Mouse (Mus musculus): Measurements from ENCODE around the gene Sfxn4.

The Sfxn4 gene

DNA sequence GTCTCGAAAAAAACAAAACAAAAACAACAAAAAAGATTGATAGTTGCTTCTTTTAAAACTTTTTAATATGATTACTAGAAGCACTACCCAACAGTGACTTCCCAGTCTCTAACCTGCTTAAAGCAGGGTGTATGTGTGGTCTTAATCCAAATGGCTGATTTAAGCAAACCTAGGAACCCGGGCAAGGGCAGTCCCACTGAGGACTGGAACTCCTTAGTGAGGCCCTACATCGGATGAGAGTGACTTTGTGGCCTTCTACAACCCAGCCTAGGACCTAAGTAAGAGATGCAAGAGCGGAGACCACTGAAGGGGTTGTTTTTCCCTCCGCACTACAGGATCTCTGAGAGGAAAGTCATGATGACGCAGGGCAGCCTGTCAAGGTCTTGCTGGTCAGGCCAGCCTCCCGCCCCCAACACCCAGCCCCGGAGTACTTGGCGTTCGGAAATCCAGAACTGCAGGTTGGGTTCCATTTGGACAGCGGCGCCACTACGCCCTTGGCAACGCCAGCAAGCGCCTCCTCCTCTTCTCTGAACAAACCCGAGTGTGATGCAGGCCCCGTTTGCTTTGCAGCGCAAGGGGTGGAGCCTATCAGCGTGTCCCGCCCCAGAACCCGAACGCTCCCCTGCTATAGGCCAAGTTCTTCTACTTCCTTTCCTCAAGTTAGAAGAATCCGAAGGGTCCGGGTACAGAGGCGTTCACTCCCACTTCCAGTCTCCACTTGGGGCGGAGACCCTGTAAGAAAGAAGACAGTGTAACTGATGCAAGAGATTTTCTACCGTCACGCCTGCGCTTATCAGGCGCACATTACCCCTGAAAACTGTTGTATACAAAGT, at the start of gene Sfxn4:
Sfxn4 (minus strand) TSS at position 612 of the 833 bp plus-strand sequence.
- POLR2A ChIA-PET, result interaction anchor here in 2 of 4 experiments (1.0 to 1.1 kb wide), 5 partner anchors 10 to 49 kb away, joined by 3 to 7 read pairs (median 3); partner anchors contain the start of gene Prdx3 (in 1 of the 2)

DNA sequence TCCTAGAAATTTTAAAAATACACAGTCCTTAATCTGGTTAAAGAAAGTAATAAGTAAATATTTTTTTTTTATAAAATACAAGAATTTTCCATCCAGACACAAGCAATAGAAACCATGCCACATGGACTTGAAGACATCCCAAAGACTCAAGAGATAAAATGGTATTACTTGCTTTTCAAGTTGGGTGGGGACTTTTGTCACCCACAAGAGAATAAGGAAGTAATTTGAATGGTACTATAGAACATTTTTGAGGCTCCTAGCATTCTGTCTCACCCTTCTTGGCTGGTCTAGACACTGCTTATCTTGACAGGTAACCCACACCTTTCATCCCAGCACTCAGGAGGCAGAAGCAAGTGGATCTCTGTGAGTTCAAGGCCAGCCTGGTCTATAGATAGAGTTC, 49.0 kb upstream of the Sfxn4 start:
- CTCF ChIA-PET, result no interaction called here
- POLR2A ChIA-PET, result no interaction called here

More for the DNA sequence above, at the start of gene Sfxn4:
- CTCF ChIA-PET, result no interaction called here

DNA sequence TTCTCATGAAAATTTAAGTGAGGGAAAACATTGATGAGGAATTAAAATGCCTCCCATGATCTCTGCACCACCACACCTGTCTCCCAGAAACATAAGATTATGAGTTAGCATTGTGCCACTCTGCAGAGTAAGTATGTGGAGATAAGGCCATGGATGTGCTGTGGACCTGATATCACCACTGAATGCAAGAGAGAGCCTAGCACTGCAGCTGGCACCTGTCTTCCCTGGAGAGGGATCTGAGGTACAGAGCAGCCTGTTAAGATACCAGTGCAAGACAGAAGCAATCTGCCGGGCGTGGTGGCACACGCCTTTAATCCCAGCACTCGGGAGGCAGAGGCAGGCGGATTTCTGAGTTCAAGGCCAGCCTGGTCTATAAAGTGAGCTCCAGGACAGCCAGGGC, 44.2 kb upstream of the Sfxn4 start:
- ChIA-PET CTCF (no interaction called here), POLR2A (interaction anchor here in 1 of 4 experiments (1.1 to 1.8 kb wide), 4 partner anchors 13 to 79 kb away, joined by 3 to 4 read pairs (median 4); partner anchors contain the start of gene Grk5)

DNA sequence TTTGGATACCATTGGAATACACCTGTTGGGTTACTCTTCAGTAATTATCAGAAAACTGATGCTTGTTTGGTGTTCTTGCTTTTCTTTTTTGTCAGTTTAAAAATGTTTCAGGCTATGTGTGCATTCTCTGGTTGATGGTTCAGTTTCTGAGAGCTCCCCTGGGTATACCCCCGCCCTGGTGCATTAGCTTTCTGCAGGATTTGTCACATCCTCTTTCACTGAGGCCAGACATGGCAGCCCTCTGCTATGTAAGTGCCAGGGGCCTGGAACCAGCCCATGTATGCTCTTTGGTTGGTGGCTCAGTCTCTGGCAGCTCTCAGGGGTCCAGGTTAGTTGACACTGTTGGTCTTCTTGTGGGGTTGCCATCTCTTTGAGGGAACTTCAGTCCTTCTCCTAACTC, 42.7 kb upstream of the Sfxn4 start:
- ChIA-PET CTCF (interaction anchor here in 2 of 4 experiments (0.6 to 1.3 kb wide), 4 partner anchors 12 to 180 kb away, joined by 3 to 4 read pairs (median 3); no protein-coding TSS in a partner anchor), POLR2A (no interaction called here)

DNA sequence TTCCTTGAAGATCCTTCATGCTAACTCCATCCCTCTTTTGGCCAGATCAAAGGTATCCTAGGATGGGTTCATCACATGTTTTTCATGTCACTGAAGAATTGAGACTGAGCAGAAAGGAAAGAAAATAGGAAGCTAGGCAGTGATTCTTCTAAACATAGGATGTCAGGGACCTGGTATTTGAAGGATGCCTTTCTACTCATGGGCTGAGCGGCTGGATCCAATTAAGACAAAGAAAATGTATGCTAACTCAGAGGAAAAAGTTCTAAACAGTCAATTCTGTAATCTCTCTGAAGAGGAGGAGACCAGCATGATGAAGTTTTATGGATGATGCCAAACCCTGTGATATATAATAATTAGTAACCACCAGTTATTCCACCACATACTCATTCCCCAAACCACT, 41.9 kb upstream of the Sfxn4 start:
- POLR2A ChIA-PET, result no interaction called here
- CTCF ChIA-PET, result interaction anchor here in 1 of 4 experiments (1.2 kb wide), 1 partner anchor 11 kb away, joined by 4 read pairs; no protein-coding TSS in a partner anchor

DNA sequence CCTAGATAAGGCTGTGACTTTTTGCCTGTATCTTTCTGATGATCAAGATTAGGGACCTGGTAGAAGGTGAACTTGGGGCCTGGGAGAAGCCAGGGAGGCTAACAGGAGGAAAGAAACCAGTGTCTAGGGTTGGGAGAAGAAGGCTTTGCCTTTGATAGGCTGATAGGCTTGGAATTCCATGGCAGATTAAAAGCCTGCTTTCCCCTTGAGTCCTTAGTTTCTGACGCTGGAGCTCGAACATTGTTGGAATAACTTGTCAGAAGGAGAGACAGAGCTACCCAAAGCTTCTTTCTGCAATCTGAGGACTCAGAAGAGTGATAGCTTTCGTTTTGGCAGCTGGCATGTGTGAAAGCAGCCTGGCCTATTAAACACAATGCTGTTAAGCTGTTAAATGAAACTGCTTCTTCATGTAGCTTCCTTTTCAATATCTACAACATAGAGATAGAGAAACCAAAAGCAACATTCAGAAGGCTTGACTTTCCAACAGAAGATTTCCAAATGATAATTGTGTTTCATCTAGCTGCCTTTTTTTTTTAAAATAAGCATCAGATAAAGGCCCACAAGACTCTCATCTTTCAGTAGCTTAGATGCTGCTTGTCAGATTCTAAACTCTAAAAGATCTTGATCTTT, 34.1 kb upstream of the Sfxn4 start:
- ChIA-PET CTCF (no interaction called here), POLR2A (interaction anchor here in 2 of 4 experiments (0.8 to 1.0 kb wide), 3 partner anchors 21 to 315 kb away, joined by 3 to 4 read pairs (median 3); partner anchors contain the start of genes Cacul1 (in 1 of the 2) and Prdx3 (in 1 of the 2))

DNA sequence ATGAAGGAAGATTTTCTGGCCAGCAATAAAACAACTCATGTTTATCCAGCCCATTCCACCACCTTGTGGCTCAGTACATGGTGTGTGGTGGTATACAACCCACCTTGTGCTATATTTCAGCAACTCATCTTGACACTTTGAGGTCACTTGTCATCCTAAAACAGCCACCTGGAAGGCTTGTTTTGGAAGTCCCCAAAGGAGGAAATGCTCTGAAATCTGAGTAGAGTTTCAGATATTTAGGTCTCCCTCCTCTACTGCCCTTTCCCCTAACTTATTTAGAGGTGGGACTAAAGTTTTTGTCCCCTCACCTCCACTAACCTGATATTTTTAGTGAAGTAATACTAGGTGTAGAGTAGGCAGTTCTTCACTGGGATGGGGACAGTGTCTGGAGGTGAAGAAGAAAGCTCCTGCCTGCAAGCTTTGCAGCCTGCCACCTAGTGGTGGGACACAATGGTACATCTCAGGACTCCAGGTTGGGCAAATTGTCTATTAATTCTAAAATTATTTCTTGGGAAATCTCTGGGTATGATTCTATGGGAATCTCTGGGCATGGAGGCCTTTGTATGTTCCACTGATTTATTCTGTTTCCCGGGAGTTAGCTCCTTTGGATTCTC, 30.8 kb upstream of the Sfxn4 start:
- ChIA-PET POLR2A (interaction anchor here in 2 of 4 experiments (1.0 to 1.1 kb wide), 2 partner anchors 14 to 614 kb away, joined by 3 read pairs; no protein-coding TSS in a partner anchor), CTCF (interaction anchor here (0.5 to 1.4 kb wide), 28 partner anchors 9 to 460 kb away, joined by 3 to 20 read pairs (median 4); partner anchors contain the start of gene Prdx3 (in 1 of the 4))

DNA sequence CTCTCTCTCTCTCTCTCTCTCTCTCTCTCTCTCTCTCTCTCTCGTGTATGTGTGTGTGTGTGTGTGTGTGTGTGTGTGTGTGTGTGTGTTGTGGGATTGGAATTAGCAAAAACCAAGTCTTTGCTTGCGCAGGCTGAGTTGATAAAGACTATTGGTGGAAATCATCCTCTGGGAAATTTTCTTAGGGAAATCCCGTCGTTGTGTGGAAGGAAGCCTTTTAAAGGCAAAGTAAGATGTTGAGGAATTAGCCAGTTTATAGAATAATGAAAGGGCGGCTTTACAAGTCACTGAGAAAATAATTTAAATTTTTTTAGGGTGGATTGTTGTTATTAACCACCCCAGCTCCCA, 29.8 kb upstream of the Sfxn4 start:
- POLR2A ChIA-PET, result interaction anchor here in 3 of 4 experiments (0.7 to 3.1 kb wide), 6 partner anchors 13 to 311 kb away, joined by 3 to 27 read pairs (median 14); partner anchors contain the start of genes Prdx3 (in 2 of the 3), Cacul1 (in 1 of the 3) and Eif3a (in 1 of the 3)

DNA sequence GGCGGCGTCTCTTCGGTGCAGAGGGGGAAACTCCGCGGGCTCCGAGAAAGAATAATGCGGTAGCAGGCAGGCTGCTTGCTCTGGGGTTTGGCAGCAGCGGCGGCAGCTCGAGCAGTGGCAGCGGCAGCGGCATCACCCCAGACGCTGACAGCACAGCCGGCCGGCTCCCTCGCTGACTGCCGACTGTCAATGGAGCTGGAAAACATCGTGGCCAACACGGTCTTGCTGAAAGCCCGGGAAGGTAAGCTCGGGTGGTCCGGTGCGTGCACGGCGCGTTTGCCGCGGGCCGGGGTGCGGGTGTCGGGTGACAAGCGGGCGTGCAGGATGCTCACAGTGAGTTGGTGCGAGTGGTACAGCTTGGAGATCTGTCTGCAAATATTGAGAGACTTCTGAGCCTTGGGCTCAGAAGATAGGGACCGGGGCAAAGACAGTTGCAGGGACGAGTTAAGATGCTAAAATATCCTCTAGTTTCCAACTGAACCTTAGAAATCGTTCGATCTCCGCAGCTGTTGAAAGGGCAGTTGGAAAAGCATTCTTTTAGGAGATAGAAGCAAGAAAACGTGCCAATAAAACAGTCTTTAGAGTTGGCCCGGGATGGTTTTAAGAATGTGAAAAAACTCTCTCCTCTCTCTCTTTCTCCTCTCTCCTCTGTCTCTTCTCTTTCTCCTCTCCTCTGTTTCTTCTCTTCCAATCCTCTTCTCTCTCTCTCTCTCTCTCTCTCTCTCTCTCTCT, 29.3 kb upstream of the Sfxn4 start:
- POLR2A ChIA-PET, result interaction anchor here in 3 of 4 experiments (0.7 to 3.1 kb wide), 8 partner anchors 13 to 310 kb away, joined by 3 to 27 read pairs (median 14); partner anchors contain the start of genes Prdx3 (in 2 of the 3), Cacul1 (in 1 of the 3) and Eif3a (in 1 of the 3)

More for the DNA sequence above, 29.8 kb upstream of the Sfxn4 start:
- CTCF ChIA-PET, result interaction anchor here in 1 of 4 experiments (1.0 kb wide), 1 partner anchor 15 kb away, joined by 3 read pairs; no protein-coding TSS in a partner anchor

DNA sequence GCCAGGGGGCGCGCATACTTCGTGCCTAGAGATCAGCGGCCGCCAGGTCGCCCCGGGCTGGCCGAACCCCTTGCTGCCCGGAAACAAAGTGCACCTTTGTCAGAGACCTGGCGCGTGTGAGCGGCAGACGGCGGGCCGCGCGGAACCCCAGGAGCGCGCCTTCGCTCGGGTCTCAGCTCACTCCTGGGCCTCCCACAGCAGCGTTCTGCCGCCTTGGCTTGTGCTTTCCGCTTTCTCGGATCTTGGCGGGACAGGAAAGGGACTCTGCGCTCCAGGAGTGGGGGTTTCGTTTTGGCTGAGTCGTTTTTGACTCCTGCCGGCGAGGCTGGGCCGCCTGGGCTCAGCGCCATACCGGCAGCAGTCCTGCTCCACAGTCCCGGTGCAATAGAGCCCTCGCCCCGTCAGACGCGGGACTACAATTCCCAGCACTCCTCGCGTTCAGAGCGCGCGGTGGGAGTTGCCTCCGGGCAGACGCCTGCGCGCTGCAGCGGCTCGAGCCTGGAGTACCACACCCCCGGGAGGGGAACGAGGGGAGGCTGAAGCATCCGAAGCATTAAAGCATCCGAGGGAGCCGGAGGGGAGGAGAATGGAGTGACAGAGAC, 28.5 kb upstream of the Sfxn4 start, which contains the start of gene Grk5:
Grk5 (plus strand) TSS at position 36 of the 602 bp plus-strand sequence.
- ChIA-PET POLR2A (interaction anchor here in 3 of 4 experiments (0.7 to 3.1 kb wide), 38 partner anchors 12 to 423 kb away, joined by 3 to 27 read pairs (median 4); partner anchors contain the start of genes Prdx3 (in 3 of the 3), Cacul1 (in 2 of the 3), Eif3a (in 2 of the 3) and Fam45a (in 2 of the 3)), CTCF (interaction anchor here (0.6 to 2.8 kb wide), 23 partner anchors 8 to 377 kb away, joined by 3 to 26 read pairs (median 3); partner anchors contain the start of gene Fam45a (in 1 of the 4))

More for the DNA sequence above, 29.3 kb upstream of the Sfxn4 start:
- CTCF ChIA-PET, result interaction anchor here in 2 of 4 experiments (0.9 to 2.8 kb wide), 5 partner anchors 15 to 220 kb away, joined by 3 to 26 read pairs (median 4); no protein-coding TSS in a partner anchor

DNA sequence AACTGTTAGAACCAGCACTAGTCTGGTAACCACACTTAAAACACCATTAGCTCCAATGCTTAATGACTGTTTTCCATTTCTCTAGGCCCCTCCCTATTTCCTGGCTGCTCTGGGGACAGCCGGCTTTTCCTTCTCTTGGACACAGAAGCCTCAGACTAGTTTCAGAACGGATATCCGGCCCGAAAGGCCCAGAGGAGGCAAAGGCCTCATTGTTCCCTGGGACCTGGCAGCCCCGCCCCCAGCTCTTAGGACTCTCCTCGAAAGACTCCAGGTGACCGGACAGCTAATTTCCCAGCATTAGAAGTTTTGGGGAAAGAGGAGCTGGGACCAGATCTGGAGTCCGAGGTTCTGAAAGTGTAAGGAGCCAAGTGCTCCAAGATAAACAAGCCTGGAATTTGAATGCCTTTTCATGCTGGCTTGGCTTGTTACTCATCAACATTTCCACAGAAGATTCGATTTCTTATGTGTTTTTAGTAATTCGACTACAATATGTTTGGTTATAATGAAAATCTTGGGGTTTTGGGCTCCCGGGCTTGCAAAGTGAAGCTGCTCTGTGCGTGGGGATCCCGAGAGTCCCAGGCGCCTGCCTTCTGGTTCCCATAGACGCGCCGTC, 27.9 kb upstream of the Sfxn4 start:
- POLR2A ChIA-PET, result interaction anchor here (0.6 to 3.1 kb wide), 45 partner anchors 11 to 424 kb away, joined by 3 to 27 read pairs (median 4); partner anchors contain the start of genes Fam45a (in 3 of the 4), Prdx3 (in 3 of the 4), Cacul1 (in 2 of the 4) and Eif3a (in 2 of the 4)
- CTCF ChIA-PET, result interaction anchor here (0.5 to 2.8 kb wide), 25 partner anchors 8 to 378 kb away, joined by 3 to 26 read pairs (median 3); partner anchors contain the start of genes Fam45a (in 1 of the 4) and Prdx3 (in 1 of the 4)

DNA sequence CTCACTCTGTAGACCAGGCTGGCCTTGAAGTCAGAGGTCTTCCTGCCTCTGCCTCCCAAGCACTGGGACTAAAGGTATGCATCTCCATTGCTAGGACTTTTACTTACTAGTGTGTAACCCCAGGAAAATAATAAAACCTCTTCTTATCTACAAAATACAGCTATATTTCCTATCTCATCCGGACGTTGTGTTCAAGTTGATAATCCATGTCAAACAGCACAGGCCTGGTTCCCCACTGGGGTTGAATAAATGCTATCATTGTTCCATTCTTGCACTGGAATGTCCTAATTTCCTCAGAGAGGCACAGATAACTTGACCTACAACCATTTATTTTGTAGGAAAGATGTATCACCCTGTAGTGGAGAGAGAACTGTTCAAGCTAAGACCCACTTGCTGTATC, 26.4 kb upstream of the Sfxn4 start:
- POLR2A ChIA-PET, result interaction anchor here in 2 of 4 experiments (0.6 to 2.2 kb wide), 6 partner anchors 13 to 243 kb away, joined by 3 to 8 read pairs (median 6); partner anchors contain the start of genes Fam45a (in 1 of the 2) and Prdx3 (in 1 of the 2)

DNA sequence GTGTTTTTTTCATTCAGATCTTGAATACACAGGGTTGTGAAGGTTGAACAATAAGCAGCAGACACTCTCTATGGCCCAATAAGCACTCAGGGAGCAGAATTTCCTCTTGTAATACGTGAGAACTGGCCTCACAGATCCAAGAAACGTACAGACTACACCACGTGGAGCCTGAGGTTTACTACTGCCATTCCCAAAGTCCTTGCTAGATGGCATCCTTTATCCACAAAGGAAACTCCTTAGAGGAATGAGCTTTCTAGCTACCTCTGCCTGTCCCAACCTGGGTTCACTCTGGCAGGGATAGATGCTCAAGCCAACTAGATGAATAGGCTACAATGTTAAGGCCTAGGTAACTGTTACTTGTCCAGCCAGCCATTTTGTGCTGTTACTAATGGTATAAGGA, 21.9 kb upstream of the Sfxn4 start:
- CTCF ChIA-PET, result interaction anchor here (0.5 to 1.8 kb wide), 16 partner anchors 9 to 382 kb away, joined by 3 to 32 read pairs (median 6); partner anchors contain the start of gene Prdx3 (in 2 of the 4)
- POLR2A ChIA-PET, result interaction anchor here in 3 of 4 experiments (0.6 to 3.1 kb wide), 5 partner anchors 8 to 257 kb away, joined by 3 to 12 read pairs (median 3); partner anchors contain the start of genes Prdx3 (in 2 of the 3) and Zfp950 (in 1 of the 3)

More for the DNA sequence above, 26.4 kb upstream of the Sfxn4 start:
- CTCF ChIA-PET, result interaction anchor here in 1 of 4 experiments (0.8 kb wide), 1 partner anchor 50 kb away, joined by 3 read pairs; no protein-coding TSS in a partner anchor

DNA sequence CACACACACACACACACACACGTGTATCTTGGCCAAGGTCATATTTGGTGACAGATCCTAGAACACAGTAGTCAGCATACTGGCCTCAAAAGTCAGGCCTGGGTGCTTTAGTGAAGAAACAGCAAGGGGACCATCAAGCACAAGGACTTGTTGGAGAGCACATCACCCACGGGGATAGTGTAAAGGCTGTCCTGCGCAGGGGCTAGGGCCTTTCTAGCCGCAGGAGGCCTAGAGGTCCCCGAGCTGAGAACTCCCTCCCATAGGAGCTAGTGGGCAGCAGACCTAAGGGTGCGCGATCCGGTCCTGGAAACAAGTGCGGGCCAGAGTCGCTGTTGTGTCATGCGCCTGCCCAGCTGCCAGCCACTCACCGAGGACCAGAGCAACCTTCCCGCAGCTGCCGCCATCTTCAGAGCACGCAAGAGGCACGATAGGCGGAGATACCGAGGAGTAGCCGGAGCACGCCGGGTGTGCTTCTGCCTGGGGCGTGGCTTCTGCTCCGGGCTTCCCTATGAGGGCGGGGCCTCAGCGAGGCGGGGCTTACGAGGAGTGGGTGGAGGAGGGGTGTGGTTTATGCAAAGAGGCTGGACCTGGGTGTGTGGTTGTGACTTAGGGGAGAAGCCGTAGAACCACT, 12.9 kb upstream of the Sfxn4 start, which contains the start of gene Prdx3:
Prdx3 (minus strand) TSS at position 493 of the 631 bp plus-strand sequence.
- CTCF ChIA-PET, result interaction anchor here in 3 of 4 experiments (0.7 to 1.4 kb wide), 8 partner anchors 9 to 210 kb away, joined by 3 to 4 read pairs (median 3); partner anchors contain the start of gene Grk5 (in 1 of the 3)
- POLR2A ChIA-PET, result interaction anchor here (0.5 to 2.7 kb wide), 28 partner anchors 9 to 353 kb away, joined by 3 to 27 read pairs (median 5); partner anchors contain the start of genes Grk5 (in 3 of the 4), Eif3a (in 1 of the 4) and Fam45a (in 1 of the 4)

DNA sequence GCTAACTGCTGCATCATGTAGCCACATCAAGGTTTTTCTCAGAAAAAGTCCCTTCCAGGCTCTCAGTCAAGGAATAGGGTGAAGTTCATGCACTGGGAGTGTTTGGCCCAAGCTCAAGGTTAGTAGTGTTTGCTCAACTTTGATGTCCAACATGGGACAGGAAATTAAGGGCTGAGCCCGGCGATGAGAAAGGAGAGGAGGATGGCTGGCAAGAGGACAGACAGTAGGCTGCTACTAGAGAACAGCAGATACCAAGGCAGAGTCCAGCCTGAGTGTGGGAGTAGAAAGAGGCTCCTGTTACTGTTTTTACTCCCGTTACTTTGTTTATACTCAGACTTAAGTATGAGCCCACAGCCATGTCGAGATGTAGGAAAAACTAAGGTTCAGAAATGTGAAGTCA, 12.2 kb upstream of the Sfxn4 start:
- CTCF ChIA-PET, result interaction anchor here in 1 of 4 experiments (1.2 kb wide), 1 partner anchor 16 kb away, joined by 3 read pairs; no protein-coding TSS in a partner anchor
- POLR2A ChIA-PET, result interaction anchor here in 3 of 4 experiments (0.6 to 2.7 kb wide), 16 partner anchors 9 to 354 kb away, joined by 3 to 27 read pairs (median 5); partner anchors contain the start of genes Grk5 (in 3 of the 3) and Fam45a (in 1 of the 3)

Measured in embryonic stem cell, embryonic (primary cell).